Mouse (Mus musculus) MEL (cell line): Measurements from ENCODE around the gene Mospd3. TPM values are rescaled to one million over a fixed set of nuclear protein-coding genes. Genes with fewer than 3 reads are reported as not detected.

ENCODE experiments used
- DNase-seq: peaks from one replicate; pipeline ENCODE4 v3.0.0; 2011; ENCODE audit warnings: low read depth, low spot score
- H3K27ac ChIP-seq: 2 replicates; pipeline ENCODE4 v1.5.1; 2012; ENCODE audit warnings: low read depth, mild to moderate bottlenecking, control low read depth, low read length, moderate library complexity; ENCODE audit not compliant: control insufficient read depth
- H3K27me3 ChIP-seq, 2 experiments: fragments of 150-350 bp in 1 of 2; sonication (generic) in 1 of 2; 2 replicates each; pipeline ENCODE4 v1.6.1; 2012; ENCODE audit warnings: low read length in 2 of 2, mild to moderate bottlenecking in 2 of 2, improper control_type of control experiment in 1 of 2, moderate library complexity in 1 of 2; ENCODE audit not compliant: insufficient read depth in 2 of 2, control insufficient read depth in 1 of 2
- H3K36me3 ChIP-seq, 2 experiments: 2 replicates each; pipeline ENCODE4 v1.6.1; 2012 to 2014; ENCODE audit warnings: low read length in 2 of 2, improper control_type of control experiment in 1 of 2, inconsistent platforms in 1 of 2, mild to moderate bottlenecking in 1 of 2; ENCODE audit not compliant: insufficient read depth in 2 of 2, control insufficient read depth in 1 of 2
- H3K4me1 ChIP-seq, 2 experiments: fragments of 150-350 bp in 1 of 2; sonication (generic) in 1 of 2; 2 replicates each; pipeline ENCODE4 v1.6.1; 2012; ENCODE audit warnings: low read length in 2 of 2, improper control_type of control experiment in 1 of 2, mild to moderate bottlenecking in 1 of 2; ENCODE audit not compliant: insufficient read depth in 2 of 2, control insufficient read depth in 1 of 2
- H3K4me3 ChIP-seq, 2 experiments: fragments of 150-350 bp in 1 of 2; sonication (generic) in 1 of 2; 2 replicates each; pipeline ENCODE4 v1.5.1; 2012; ENCODE audit warnings: low read depth in 2 of 2, low read length in 2 of 2, mild to moderate bottlenecking in 2 of 2, moderate library complexity in 2 of 2, control low read depth in 1 of 2, improper control_type of control experiment in 1 of 2; ENCODE audit not compliant: control insufficient read depth in 1 of 2, insufficient read depth in 1 of 2
- H3K79me2 ChIP-seq: 2 replicates; pipeline ENCODE4 v1.6.1; 2012; ENCODE audit warnings: mild to moderate bottlenecking, low read length, moderate library complexity; ENCODE audit not compliant: control insufficient read depth, poor library complexity, insufficient read depth
- H3K9ac ChIP-seq: 2 replicates; pipeline ENCODE4 v1.6.1; 2012; ENCODE audit warnings: low read depth, mild to moderate bottlenecking, control low read depth, low read length, moderate library complexity; ENCODE audit not compliant: control insufficient read depth, poor library complexity, severe bottlenecking
- H3K9me3 ChIP-seq: fragments of 150-350 bp; sonication (generic); replicated peaks from 2 replicates; pipeline ENCODE4 v1.6.1; 2012; ENCODE audit warnings: mild to moderate bottlenecking, low read length, improper control_type of control experiment, moderate library complexity; ENCODE audit not compliant: insufficient read depth
- CHD1 ChIP-seq: IDR thresholded peaks from 2 replicates; pipeline ENCODE4 v1.6.1; 2012; ENCODE audit warnings: low read depth, mild to moderate bottlenecking, inconsistent platforms, low read length, improper control_type of control experiment
- CHD2 ChIP-seq: IDR thresholded peaks from 2 replicates; pipeline ENCODE4 v1.6.1; 2011; ENCODE audit warnings: low read length, improper control_type of control experiment
- E2F4 ChIP-seq: IDR thresholded peaks from 2 replicates; pipeline ENCODE4 v1.6.1; 2011; ENCODE audit warnings: low read depth, low read length, improper control_type of control experiment, borderline replicate concordance
- EP300 ChIP-seq, 2 experiments: IDR thresholded peaks; 2 replicates each; pipeline ENCODE4 v1.6.1; 2011; ENCODE audit warnings: improper control_type of control experiment in 2 of 2, low read length in 2 of 2, low read depth in 1 of 2, mild to moderate bottlenecking in 1 of 2
- HCFC1 ChIP-seq: IDR thresholded peaks from 2 replicates; pipeline ENCODE4 v1.6.1; 2012; ENCODE audit warnings: low read depth, mild to moderate bottlenecking, inconsistent platforms, low read length, improper control_type of control experiment, moderate library complexity
- JUND ChIP-seq: IDR thresholded peaks from 2 replicates; pipeline ENCODE4 v1.6.1; 2011; ENCODE audit warnings: low read depth, mild to moderate bottlenecking, improper control_type of control experiment, low read length
- KAT2A ChIP-seq: conservative IDR thresholded peaks from 2 replicates; pipeline ENCODE4 v1.6.1; 2012; ENCODE audit warnings: low read depth, low read length, improper control_type of control experiment, inconsistent platforms
- MAZ ChIP-seq: IDR thresholded peaks from 2 replicates; pipeline ENCODE4 v1.6.1; 2012; ENCODE audit warnings: low read depth, mild to moderate bottlenecking, inconsistent platforms, low read length, improper control_type of control experiment
- MEF2A ChIP-seq: IDR thresholded peaks from 2 replicates; pipeline ENCODE4 v1.6.1; 2014; ENCODE audit warnings: low read depth, mild to moderate bottlenecking, inconsistent platforms, low read length, improper control_type of control experiment; ENCODE audit not compliant: poor library complexity, insufficient replicate concordance, severe bottlenecking; ENCODE audit errors: extremely low read depth
- NRF1 ChIP-seq: IDR thresholded peaks from 2 replicates; pipeline ENCODE4 v1.6.1; 2014; ENCODE audit warnings: low read depth, mild to moderate bottlenecking, inconsistent platforms, low read length, improper control_type of control experiment, moderate library complexity; ENCODE audit not compliant: poor library complexity, insufficient read depth, severe bottlenecking
- POLR2A ChIP-seq, 2 experiments: IDR thresholded peaks; 2 replicates each; pipeline ENCODE4 v1.6.1; 2011 to 2012; ENCODE audit warnings: low read length in 2 of 2, mild to moderate bottlenecking in 2 of 2, control low read depth in 1 of 2, improper control_type of control experiment in 1 of 2, low read depth in 1 of 2, moderate library complexity in 1 of 2; ENCODE audit not compliant: control insufficient read depth in 1 of 2, insufficient read depth in 1 of 2, poor library complexity in 1 of 2
- POLR2AphosphoS2 ChIP-seq: IDR thresholded peaks from 2 replicates; pipeline ENCODE4 v1.6.1; 2011; ENCODE audit warnings: low read length, improper control_type of control experiment
- SMC3 ChIP-seq: IDR thresholded peaks from 2 replicates; pipeline ENCODE4 v1.6.1; 2011; ENCODE audit warnings: low read depth, low read length, improper control_type of control experiment
- TBP ChIP-seq: IDR thresholded peaks from 2 replicates; pipeline ENCODE4 v1.8.0; 2011; ENCODE audit warnings: low read depth, low read length, improper control_type of control experiment
- TCF12 ChIP-seq: IDR thresholded peaks from 2 replicates; pipeline ENCODE4 v1.6.1; 2014; ENCODE audit warnings: low read depth, mild to moderate bottlenecking, inconsistent platforms, low read length, improper control_type of control experiment, moderate library complexity
- UBTF ChIP-seq: IDR thresholded peaks from 2 replicates; pipeline ENCODE4 v1.6.1; 2012; ENCODE audit warnings: low read depth, mild to moderate bottlenecking, inconsistent platforms, low read length, improper control_type of control experiment, moderate library complexity, borderline replicate concordance; ENCODE audit not compliant: insufficient read depth
- ZC3H11A ChIP-seq: IDR thresholded peaks from 2 replicates; pipeline ENCODE4 v1.6.1; 2012; ENCODE audit warnings: low read depth, mild to moderate bottlenecking, inconsistent platforms, low read length, improper control_type of control experiment
- ZKSCAN1 ChIP-seq: IDR thresholded peaks from 2 replicates; pipeline ENCODE4 v1.6.1; 2012; ENCODE audit warnings: low read depth, mild to moderate bottlenecking, inconsistent platforms, low read length, improper control_type of control experiment, moderate library complexity
- polyA plus RNA-seq, 2 experiments: library from polyadenylated mRNA; stranded (reverse) in 1 of 2; unstranded in 1 of 2; fragments of >175 nt in 1 of 2; fragments of >200 nt in 1 of 2; gene quantifications; 2 replicates each; pipeline versions ENCODE4 v1.2.1 to v1.2.4; 2012; ENCODE audit warnings: low replicate concordance in 2 of 2, low read depth in 1 of 2; ENCODE audit not compliant: insufficient read length in 2 of 2, insufficient read depth in 1 of 2, missing spikeins in 1 of 2
- total RNA-seq: library from RNA; depleted of rRNA; stranded (reverse); fragments of 300-350 nt; gene quantifications from 2 replicates; pipeline ENCODE4 v1.2.3, GENCODE M21; 2012

Gene Mospd3
- total and polyA plus RNA-seq, 3 experiments, result 12.4 to 144 TPM; not detected in 1

GRCm38 (mm10) chr5:137611245-137611602 is 10.4 kb upstream of the Mospd3 start:
- Histone ChIP-seq H3K4me1 (no peaks in the 10 kb centered on the region), H3K9me3 (no peaks in the 10 kb centered on the region), H3K79me2 (no peaks in the 10 kb centered on the region), H3K27me3 (no peaks in the 10 kb centered on the region), H3K9ac (no peak overlapping the region), H3K27ac (no peak overlapping the region), H3K4me3 (no peak overlapping the region), H3K36me3 (no peaks in the 10 kb centered on the region)
- no peak for DNase-seq
- TF ChIP-seq TCF12, result no peak
- TF ChIP-seq CHD1, result no peak
- TF ChIP-seq CHD2, result no peak
- TF ChIP-seq ZC3H11A, result no peak
- no peak for TF ChIP-seq POLR2A (IDR thresholded peaks at IDR 0.05; ENCODE audit: control insufficient read depth in 1 of 2, insufficient read depth in 1 of 2, low read depth in 1 of 2, low read length in 2 of 2, poor library complexity in 1 of 2)
- no peak for TF ChIP-seq ZKSCAN1
- TF ChIP-seq MAZ, result no peak
- no peak for TF ChIP-seq POLR2AphosphoS2
- no peak for TF ChIP-seq TBP
- no peak for TF ChIP-seq EP300 (IDR thresholded peaks at IDR 0.05; ENCODE audit: low read depth in 1 of 2, low read length in 2 of 2)

GRCm38 (mm10) chr5:137610548-137611244 is 9.8 kb upstream of the Mospd3 start:
- TF ChIP-seq NRF1 (no peak), JUND (no peak), KAT2A (no peak), MEF2A (no peak), POLR2AphosphoS2 (no peak), UBTF (no peak), SMC3 (no peak), E2F4 (no peak), HCFC1 (no peak)
- no peaks in the 10 kb centered on the region for H3K9me3 ChIP-seq
- no peak for DNase-seq
- no peaks in the 10 kb centered on the region for H3K27me3 ChIP-seq
- H3K9ac ChIP-seq, result no peak overlapping the region
- no peak overlapping the region for H3K4me3 ChIP-seq
- H3K27ac ChIP-seq, result no peak overlapping the region
- no peaks in the 10 kb centered on the region for H3K4me1 ChIP-seq
- no peaks in the 10 kb centered on the region for H3K36me3 ChIP-seq
- no peaks in the 10 kb centered on the region for H3K79me2 ChIP-seq
